Mouse (Mus musculus) kidney, postnatal 36 days (tissue): ENCODE measurements at regions not wholly inside any gene's neighbourhood (a gene's known extent, or its start where the extent isn't known, plus 50 kb on each side); places are given as distances from the start of the nearest gene placed in this dataset.
"Not testable (repeated sequence)": the region's sequence is repeated elsewhere in the genome, so short reads cannot be mapped to it uniquely, and the experiment has no call there.

Experiments
- DNase-seq, 2 experiments: peaks; one replicate each; pipeline ENCODE4 v3.0.0; 2021 to 2022; ENCODE audit warnings: mixed read lengths in 2 of 2

DNA sequence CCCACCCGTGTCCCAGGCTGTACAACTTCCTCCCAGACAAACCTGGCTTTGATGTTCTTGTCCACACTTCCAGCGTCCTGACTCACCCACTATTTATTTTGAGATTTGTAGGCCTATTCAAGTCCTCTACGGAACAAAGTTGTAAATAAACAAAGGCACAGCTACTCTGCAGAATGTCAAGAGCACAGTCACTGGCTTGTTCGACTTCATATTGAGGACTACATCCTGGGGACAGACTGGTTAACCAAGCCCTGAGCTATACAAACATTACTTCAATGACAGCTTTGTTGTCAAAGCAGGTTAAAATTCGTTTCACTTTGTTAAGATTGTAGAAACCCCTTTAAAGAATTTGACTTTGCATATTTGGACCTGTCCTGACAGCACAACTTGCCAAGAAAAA, 190.3 kb upstream of the Ctso start:
- no peak for DNase-seq

GRCm38 (mm10) chr3:81750164-81750563, 182.2 kb upstream of the Ctso start:
- DNase-seq: no peak

GRCm38 (mm10) chr3:81752955-81753354, 179.4 kb upstream of the Ctso start:
- no peak for DNase-seq

DNA sequence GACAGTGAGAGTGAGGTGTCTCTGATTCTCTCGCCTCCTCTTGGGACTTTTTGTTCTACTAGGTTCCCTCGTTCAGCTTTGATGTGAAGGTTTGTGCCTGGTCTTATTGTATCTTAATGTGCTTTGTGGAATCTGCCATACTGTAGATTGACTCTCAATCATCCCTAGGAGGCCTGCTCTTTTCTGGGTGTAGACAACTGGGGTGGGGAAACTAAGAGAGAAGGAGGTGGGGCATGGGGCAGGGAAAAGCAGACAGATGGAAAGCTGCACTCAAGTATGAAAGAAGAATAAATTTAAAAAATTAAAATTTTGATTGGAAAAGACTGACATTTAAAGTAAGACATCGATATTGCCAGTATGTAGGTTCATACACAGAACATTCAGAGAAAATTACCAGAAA, 172.0 kb upstream of the Ctso start:
- no peak for DNase-seq

- DNase-seq: no peak
These were observed 171.5 kb upstream of the Ctso start for GRCm38 (mm10) chr3:81760914-81761313.

- no peak for DNase-seq
These were observed 160.6 kb upstream of the Ctso start for GRCm38 (mm10) chr3:81771812-81772211.

DNA sequence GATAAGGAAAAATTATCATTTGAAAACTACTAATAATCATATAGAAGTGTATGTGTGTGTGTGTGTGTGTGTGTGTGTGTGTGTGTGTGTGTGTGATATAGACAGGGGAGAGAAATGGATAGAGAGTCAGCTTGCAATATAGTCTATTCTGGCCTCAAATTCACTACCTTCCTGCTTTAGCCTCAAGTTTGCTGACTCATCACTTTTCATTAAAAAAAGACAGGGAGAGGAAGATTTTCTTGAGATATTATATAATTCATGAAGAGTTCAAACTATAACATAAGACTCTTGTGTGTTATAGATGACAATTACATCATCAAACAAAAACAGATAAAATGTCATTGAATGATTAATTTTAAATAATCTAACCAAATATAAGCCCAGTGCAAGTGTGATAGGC, 159.4 kb upstream of the Ctso start:
- no peak for DNase-seq

DNA sequence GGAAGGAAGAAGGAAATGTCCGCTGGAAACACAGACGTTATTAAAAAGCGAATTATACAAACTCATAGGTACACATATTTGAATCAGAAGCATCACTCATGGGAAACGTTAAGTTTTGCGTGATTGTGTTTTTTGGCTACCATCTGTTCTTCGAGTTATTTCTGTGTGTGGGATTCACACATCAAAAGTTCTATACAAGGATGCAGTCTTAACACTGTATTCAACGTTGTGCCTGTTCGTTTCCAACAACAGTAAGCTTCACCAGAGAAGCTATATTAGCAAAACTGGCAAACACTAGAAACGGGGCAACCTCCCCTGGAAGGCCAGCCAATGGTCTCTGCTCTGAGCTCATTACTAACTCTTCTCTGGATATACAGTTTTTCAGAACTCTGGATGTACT, 150.3 kb upstream of the Ctso start:
- no peak for DNase-seq

- DNase-seq: peak; percentile 2 to 8
These were observed 149.4 kb upstream of the Ctso start for GRCm38 (mm10) chr3:81782921-81783541.

DNA sequence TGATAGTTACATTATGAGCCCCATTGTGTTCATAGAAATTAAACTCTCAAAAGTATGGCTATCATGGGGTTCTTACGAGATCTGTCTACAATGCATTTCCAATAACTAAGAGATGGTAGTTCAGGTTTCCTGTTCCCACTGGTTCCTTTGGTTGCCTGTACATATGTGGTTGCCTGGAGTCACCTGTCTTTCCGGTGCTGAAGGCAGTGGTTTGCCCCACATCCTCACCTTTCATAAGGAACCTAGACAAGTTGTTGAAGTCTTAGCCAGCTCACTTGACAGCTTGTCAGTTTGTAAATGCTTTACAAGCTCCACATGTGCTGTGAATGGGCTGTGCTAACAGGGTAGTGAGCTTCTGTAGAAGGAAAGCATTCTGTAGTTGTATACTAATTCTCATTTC, 143.5 kb upstream of the Ctso start:
- DNase-seq: no peak

DNA sequence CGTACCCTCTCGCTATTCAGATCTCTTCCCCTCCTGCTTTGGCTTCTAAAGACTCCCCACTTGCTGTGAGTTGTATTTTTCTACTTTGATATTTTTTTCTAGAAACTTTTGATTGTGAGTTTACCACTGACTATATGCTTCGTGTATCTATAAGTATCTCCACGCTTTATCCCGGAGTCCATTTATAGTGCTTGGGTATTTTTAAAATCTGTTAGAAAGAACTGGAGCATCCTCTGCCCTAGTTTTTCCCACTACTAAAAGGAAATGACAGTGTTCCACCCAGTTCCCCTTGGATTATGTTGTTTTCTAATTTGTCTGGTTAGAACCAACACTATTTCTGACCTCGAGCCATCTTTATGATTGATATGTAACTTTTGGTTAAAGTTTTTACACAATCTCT, 142.7 kb upstream of the Ctso start:
- no peak for DNase-seq

DNA sequence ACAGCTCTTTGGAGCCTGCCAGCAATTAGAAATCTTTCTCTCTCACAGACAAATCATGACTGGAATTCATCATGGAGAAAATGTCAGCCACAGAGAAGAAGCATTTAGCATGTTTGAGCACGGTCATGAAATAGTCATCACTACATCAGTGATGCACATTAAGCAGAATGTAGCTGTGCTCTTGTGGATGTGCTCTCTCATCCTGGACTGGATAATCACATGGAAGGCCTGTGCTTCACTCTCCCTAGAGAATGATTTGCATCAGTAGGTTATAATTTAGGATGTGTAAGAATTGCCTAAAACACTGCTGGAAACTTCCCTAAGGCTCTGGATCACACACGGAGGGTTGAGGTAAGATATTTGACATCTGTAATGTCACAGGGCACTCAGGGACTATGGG, 130.3 kb upstream of the Ctso start:
- DNase-seq: no peak

DNA sequence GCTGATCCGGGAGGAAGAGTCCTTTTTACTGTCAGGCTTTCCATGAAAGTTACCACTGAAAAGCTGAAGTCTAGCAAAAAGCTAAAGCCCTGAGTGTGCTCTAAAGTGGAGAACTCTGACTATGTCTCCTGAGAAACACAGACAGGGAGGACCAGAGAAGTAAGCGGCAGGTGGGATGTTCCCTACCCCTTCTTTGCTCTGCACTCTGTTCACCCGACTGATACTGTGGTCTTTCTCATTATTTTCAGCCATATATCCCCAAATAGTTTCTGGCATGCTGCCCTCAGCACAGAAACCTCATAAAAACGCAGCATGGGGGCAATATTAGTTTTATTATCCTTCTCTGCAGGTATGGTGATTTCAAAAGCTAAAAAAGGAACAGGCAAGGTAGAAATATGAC, 126.7 kb upstream of the Ctso start:
- DNase-seq: no peak

- no peak for DNase-seq
These were observed 122.8 kb upstream of the Ctso start for GRCm38 (mm10) chr3:81809604-81810003.

DNA sequence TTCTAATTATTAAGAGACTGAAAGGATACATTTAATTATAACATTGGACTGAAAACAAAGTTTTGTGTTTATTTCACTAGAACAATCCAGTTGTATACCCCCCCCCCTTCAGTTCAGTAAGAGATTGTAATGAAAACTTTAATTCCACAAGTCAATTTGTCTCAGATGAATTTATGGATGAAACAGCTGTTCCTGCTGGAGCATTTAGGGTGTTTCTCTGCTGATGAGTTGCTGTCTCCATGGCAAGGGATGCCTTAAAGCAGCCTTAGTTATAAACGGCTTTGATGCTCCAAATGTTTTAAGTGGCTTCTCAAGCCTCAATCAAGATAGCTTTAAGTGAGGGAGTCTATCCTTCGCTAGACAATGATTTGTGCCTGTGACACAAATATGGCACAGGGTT, 112.1 kb upstream of the Ctso start:
- DNase-seq: no peak

GRCm38 (mm10) chr3:81829525-81829924, 102.9 kb upstream of the Ctso start:
- no peak for DNase-seq

GRCm38 (mm10) chr3:81829966-81830599, 102.3 kb upstream of the Ctso start:
- no peak for DNase-seq

- DNase-seq: no peak
These were observed 96.8 kb upstream of the Ctso start for GRCm38 (mm10) chr3:81835380-81836157.

DNA sequence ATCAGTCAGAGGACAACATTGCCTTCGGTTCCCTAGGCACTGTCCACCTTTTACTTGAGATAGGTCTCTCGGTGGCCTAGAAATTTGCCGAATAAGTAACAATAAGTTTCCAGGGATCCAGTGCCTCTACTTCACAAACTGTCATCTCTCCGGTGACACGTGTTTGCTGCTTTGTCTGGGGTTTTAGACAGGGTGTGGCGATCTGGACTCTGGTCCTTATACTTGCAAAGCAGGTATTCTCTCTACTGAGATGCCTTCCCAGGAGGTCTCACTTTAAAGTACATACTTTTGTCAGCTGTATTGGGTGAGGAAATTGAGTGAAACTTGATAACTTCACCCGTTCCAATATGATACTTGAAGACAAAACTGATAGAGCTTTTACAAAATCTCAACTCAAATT, 95.9 kb upstream of the Ctso start:
- no peak for DNase-seq

- DNase-seq: not testable (repeated sequence)
These were observed 94.3 kb upstream of the Ctso start for GRCm38 (mm10) chr3:81838121-81838520.

DNA sequence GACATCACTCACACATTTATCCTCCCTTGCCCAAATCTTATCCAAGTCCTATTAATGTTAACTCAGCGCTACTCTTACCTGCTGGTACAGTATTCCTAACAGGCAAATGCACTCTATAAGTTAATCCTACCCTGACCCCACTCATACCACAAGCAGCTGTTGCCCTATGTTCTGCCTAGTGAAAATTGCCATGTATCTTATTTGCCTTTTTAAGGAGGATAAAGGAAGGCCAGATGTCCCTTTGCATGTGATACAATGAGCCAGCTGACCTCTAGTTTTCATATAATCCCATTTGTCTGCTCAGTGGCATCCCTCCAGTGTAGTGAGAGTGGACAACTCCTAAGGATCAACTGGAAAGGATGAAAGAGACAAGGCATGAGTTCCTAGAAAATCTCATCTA, 67.9 kb upstream of the Ctso start:
- no peak for DNase-seq
